Mouse (Mus musculus): ENCODE measurements at regions not wholly inside any gene's neighbourhood (a gene's known extent, or its start where the extent isn't known, plus 50 kb on each side); places are given as distances from the start of the nearest gene placed in this dataset.

GRCm38 (mm10) chr1:35331602-35332339 lies 482.0 kb downstream of the Plekhb2 start:
- no peak for DNase-seq (ENCODE audit: low spot score)

DNA sequence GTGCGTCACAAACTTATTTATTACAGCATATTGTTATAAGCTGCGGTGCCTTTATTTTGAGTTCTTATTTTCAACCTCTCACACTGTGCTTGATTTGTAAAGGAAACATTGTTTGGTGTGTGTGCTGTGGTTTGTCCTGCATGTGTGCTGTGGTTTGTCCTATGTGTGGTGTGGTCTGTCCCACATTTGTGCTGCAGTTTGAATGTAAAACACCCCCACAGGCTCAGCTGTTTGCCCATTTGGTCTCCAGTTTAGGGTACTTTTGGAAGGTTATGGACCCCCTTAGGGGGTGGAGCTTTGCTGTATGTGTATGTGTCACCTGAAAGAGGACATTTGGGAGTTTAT lies 482.5 kb downstream of the Plekhb2 start:
- DNase-seq (ENCODE audit: low spot score) = no peak

GRCm38 (mm10) chr1:35337647-35338046 lies 487.9 kb downstream of the Plekhb2 start:
- no peak for DNase-seq (ENCODE audit: low spot score)

- no peak for DNase-seq (ENCODE audit: low spot score)
Measured at GRCm38 (mm10) chr1:35338184-35338583, 488.4 kb downstream of the Plekhb2 start.

DNA sequence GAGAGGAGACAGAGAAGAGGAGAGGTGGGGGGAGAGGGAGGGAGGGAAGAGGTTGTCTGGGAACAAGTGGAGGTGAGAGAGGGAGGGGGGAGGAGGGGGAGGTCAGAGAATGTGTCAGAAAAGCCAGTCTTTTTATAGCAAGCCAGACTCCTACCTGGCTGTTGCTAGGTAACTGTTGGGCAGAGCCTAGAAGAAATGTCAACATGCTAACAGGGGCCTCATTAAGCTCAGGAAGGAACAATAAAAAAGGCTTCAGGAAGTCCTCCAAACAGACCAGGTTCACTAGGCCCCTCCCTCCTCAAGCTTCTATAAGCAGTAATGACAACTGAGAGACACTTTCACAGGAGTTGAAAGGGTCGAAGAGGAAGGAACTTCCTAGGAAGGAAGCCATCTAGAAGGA lies 494.8 kb downstream of the Plekhb2 start:
- DNase-seq (ENCODE audit: low spot score) = no peak

DNA sequence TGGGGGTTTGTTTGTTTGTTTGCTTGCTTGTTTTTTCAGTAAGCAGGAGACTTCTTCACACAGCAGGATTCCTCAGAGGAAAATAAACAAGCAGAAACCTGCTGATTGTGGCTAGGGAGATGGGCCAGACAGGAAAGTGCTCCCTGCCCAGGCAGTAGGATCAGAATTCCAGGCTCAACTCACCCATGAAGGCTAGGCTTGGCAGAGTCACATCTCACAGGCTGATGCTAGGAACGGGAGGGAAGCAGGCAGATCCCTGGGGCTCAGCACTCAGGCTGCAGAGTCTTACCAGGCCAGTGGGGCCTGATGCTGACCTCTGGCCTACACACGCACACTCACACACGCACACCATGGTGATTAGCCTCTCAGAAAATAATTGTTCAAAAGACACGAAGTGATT lies 498.5 kb downstream of the Plekhb2 start:
- no peak for DNase-seq (ENCODE audit: low spot score)

DNA sequence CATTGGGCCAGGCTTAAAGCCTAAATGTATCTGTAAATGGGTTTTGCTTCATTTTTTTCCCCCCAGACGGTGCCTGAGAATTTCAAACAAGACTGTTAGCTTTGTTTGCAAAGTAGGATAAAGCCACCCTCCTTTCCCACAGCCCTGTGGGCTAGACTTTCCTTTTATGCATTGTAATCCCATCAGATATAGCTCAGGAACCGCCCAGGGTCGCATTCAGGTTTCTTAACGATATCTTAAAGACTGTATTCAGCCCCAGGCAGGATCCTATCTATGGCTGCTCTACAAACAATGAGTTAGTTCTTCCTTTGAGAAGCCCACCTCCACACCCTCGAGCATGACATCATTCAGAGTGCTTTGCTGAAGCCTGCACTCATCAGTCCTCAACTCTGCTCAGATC lies 509.2 kb downstream of the Plekhb2 start:
- no peak for DNase-seq (ENCODE audit: low spot score)

DNA sequence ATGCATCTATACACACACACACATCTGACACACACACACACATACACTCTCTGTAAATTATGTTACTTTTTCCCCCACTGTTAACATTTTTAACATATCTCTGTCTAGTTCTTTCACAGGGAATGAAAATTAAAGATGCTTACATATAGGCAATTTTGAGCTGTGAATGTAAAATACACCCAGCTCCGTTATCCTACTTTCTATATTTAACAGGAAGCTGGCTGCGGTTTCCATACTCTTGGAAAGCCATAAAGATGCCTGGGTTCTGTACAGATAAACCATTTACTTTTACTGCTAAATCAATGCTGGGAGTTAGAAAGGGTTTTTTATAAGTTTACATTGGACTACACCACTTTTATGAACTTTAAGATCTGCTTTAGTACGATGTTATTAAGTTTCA lies 511.7 kb downstream of the Plekhb2 start:
- DNase-seq (ENCODE audit: low spot score) = no peak

DNA sequence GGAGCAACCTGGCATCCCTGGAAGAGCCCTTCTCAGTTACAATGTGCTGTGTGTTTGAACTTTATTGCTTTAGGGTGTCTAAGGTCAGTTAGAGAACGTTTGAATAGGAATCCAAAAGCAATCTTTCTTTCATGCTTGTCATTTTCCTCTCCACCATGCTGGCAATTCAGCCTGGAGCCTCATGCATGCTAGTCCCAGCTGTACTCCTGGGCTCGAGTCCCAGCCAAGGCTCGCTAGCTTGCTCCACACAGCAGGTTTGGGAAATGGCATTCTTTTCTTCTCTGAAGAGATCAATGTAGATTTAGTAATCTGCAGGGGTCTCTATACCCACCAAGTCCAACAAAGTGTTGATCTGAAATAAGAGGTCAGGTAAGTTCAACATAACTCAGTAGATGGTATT lies 513.1 kb downstream of the Plekhb2 start:
- no peak for DNase-seq (ENCODE audit: low spot score)

DNA sequence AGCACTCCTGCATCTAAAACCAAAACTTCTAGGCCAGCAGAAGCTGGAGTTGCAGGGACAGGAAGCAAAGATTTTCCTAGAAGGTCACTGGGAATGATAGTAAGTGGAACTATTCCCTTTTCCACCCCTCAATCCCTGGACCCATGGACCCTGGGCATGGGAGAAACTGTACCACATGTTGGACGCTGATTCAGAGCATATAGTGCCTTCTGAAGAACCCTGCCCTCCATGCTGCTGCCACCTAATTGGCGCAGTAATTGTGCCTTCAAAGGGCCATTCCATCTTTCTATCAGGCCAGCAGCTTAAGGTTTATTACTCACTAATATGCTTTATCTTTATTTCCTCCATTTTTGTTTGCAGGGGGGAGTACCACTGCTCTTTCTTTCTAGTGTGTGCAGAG lies 516.8 kb downstream of the Plekhb2 start:
- DNase-seq (ENCODE audit: low spot score) = no peak

DNA sequence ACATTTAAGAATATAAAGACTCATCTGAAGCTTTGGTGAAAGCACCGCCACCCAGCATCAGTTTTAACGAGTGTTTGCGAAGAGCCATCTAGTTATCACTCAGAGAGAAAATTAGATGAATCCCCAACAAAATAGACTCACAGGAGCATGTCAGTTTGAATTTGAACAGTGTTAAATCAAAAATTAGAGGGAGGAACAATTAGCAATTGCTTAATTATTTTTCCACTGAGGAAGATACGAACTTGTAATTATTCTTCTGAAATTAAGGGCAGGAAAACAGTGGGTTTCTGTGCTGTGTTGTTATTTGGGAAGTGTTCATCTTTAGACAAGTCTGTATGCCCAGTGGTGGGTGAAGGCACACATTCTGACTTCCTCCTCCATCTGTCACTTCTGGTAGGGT lies 523.0 kb downstream of the Plekhb2 start:
- no peak for DNase-seq (ENCODE audit: low spot score)

DNA sequence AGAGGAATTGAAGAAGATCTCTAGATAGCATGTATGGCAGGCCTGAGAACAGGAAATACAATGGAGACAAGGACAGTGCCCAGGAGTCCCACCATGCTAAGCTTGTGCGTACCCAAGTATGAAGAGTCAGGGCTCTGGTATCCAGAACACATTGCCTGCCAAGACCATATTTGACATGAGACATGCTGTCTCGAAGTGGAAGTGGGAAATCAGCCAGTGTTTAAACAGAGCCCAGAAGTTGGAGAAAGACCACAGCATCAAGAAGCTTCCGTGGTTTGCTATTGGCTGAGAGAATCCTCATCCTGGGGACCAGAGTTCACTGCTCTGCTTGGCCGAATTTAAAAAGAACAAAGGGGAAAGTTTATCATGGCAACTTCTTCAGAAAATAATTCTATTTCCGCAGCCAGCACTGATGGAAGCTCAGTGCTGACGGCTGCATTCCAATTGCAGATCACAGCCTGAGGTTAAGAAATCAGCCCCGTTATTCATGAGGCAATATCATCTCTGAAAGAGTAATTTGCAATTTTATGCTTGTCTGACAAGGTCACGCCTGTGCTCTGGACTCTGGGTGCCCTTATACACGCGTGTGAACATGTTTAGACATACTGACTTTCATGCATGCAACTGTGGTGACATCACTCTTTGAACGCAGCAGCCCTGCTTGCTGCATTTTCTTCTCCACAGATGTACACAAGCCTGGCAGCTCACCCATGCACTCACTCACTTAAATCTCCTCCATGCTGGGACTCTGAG lies 531.0 kb downstream of the Plekhb2 start:
- DNase-seq (ENCODE audit: low spot score) = no peak

- peak; percentile 74 for DNase-seq (ENCODE audit: low spot score)
Measured at GRCm38 (mm10) chr1:35385430-35385829, 535.7 kb downstream of the Plekhb2 start.

DNA sequence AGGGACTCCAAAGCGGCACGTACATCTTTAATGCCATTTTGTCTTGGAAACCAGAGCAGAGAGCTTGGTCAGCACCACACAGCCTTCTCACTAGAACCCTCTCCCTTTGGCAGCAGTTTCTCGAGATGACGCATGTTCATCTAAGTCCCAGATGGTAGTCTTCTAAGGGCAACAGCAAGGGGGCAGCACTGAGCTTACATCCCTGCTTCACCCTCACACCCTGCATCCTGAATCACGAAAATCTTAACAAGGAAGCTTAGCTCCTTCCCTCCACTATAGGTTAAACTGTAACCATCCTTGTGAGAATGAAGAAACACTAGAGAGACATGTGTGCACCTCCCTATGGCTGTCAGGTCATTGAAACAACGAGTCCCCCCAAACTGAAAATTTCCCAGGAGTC lies 538.4 kb downstream of the Plekhb2 start:
- DNase-seq (ENCODE audit: low spot score) = peak; percentile 58

GRCm38 (mm10) chr1:35390371-35390770 lies 540.6 kb downstream of the Plekhb2 start:
- DNase-seq (ENCODE audit: low spot score) = no peak

DNA sequence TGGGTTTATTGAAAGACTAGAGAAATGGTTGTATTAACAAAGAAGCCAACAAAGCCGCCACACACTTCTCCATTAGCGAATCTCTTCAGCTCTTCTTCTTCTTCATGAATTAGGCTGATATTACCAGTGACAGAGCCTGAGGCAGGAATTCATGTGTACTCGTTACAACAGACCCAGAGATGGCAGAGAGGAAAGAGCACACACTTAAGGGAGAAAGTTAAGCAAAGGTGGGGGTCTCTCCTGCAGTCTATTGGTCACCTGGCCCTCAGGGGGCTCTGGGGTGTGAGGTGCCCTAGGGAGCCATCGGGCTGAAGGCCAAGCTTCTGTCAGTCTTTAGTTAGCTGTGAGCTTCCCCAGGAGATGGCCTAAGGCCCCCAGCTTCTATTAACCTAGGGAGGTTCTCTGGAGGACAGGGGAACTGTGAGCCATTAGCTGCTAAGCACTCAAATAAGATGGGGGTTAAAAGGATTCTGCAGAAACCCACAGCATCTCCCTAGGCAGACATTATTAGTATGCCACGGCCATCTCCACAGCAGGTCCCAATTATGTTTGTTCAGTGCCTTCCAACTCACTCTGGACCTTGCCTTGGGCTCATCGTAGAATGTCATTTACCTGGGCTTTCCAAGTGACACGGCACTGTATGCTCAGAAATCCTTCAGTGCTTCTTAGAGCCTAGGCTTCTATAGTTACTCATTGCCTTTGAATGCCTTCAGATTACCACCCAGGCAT lies 541.2 kb downstream of the Plekhb2 start:
- DNase-seq (ENCODE audit: low spot score) = no peak

DNA sequence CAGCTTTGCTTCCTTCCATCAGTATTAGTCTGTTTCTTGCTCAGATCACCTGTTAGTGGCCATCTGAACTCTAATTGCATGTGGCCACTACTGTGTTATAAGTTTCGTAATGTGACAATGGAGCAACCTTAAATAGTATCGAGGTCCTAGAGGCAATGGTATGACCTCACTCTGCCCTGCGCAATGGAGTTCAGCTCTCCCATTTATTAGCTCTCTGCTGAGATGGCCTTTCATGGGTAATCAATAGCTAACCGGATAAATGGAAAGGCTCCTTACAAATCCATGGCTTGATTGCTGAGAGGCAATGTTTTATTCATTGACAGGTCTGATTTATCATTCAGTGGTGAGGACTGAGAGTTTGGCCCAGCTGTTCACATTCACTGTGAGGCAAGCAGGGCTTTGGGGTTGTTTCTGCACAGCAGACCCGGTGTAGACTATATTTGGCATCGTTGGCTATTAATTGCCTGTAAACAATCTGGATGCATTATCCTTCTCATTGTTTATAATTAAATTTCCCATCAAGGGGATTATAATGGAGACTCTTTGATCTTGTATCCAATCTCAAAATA lies 543.9 kb downstream of the Plekhb2 start:
- no peak for DNase-seq (ENCODE audit: low spot score)

DNA sequence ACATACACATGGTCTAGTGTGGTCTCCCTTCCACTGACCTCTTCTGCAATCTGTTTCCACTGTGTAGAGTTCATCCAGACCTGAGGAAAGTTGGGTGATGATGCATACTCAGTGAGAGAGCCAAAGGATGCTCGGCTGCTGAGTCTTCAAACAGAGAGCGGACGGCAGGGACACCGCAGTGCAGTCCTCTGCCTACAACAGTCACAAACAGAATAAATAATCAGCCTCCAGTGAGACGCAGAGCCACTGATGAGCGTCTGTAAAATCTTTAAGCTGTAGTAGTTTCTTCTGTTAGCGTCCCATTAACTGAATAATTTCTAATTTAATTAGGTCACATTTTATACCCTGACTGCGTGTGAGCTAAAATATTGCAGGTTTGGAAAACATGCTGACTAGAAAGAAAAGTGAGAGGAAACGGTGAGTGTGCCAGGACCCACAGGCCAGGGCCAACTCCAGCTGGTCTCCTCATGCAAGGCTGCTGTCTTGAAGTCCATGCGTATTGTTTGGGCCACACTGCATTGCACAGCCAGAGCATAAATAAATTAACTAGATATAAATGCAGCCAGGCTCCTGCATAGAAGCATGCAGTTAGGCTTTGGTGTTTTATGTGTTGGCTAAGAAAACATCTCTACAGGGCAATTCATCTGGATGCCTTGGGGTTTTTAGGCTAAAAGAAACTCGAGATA lies 551.0 kb downstream of the Plekhb2 start:
- no peak for DNase-seq (ENCODE audit: low spot score)

DNA sequence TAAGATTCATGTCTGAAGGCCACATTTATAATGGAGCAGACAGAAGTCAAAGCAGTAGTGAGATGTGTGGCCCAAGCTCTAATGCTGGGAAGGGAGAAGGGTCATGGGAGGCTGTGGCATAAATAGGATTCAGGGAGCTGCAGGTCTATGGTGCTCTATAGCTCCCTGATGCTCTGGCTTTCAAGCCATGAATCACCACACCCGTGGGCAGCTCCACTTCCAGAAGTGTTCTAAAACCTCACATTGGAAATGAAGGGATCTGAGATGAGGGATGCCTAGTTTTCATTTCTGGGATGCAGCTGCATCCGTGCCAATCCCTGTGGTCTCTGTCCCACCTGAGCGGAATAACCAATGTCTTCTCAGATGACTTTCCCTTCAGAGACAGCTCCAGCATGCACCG lies 553.2 kb downstream of the Plekhb2 start:
- DNase-seq (ENCODE audit: low spot score) = no peak

DNA sequence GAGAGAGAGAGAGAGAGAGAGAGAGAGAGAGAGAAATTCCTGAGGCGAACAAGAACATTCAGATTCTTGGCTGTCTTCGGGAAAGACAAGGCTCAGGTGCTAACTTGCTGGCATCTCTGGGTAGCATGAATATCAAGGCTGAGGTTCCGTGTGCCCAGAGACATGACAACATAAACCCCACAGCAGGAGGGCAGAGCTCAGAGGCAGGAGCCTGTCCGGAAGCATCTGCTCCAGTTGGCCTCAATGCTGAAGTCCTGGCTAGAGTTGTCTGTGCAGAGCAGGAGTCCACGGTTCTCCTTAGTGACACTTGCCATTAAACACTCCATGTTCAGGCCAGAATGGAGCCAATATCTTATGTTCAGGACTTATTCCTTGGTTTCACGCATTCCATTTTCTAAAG lies 555.6 kb downstream of the Plekhb2 start:
- DNase-seq (ENCODE audit: low spot score) = no peak

DNA sequence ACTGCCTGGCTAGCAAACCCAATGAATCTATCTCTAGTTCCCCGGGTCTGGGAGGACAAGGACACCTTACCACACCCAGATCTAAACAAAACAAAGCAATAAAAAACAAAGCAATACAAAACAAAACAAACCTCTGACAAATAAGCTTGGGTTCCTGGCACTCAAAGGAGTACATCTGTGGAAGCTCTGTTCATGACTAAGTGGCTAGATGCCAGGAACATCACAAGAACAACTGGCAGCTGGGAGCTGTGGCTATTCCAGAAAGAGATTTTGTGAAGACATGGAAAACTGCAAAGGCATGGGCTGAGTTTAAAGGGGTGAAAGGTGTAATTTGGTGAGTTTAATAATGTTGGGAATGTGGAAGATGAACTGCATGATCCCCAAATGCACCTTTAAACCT lies 565.9 kb downstream of the Plekhb2 start:
- DNase-seq (ENCODE audit: low spot score) = no peak

Measured in thymus, postnatal 0 days (tissue).